Mouse (Mus musculus) urinary bladder, postnatal 36 days (tissue): ENCODE results near the gene Zmynd8.

Experiments
- DNase-seq, 2 experiments: peaks; one replicate each; pipeline ENCODE4 v3.0.0; 2022; ENCODE audit warnings: low spot score in 2 of 2, mixed read lengths in 1 of 2

The Zmynd8 gene

DNA sequence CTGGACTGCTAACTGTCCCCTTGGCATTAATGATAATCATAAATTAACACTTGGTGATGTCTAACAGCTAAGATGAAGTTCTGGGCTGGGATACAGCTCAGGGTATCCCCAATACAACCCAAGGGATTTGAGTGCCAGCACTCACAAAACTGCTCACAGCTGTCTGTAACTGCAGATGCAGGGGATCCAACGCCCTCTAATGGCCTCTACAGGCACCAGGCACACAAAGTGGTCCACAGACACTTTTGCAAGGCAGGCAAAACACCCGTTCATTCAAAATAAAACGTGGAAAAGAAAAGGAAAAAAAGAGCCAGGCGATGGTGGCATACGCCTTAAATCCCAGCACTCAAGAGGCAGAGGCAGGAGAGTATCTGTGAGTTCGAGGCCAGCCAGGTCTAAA is 658 bp upstream of the Zmynd8 start:
- DNase-seq: no peak

DNA sequence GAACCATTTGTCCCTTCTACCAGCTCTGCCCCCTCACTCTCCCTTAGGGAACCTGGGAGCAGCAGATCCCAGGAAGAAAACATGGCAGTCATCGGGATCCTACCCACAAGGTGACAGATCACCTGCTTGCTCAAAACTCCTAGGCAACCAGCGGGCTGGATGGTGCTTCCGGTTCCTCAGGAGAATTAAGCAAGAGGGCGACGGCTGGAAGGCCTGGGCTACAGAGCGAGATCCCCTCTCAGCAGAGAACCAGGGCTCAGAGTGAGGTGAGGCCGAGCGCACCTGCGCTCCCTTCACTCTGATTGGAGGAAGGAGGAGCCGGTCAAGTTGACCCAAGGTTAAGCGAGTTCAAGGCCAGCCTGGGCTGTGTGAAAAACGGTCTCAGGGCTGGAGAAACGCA is 2.6 kb downstream of the Zmynd8 start:
- DNase-seq: no peak

DNA sequence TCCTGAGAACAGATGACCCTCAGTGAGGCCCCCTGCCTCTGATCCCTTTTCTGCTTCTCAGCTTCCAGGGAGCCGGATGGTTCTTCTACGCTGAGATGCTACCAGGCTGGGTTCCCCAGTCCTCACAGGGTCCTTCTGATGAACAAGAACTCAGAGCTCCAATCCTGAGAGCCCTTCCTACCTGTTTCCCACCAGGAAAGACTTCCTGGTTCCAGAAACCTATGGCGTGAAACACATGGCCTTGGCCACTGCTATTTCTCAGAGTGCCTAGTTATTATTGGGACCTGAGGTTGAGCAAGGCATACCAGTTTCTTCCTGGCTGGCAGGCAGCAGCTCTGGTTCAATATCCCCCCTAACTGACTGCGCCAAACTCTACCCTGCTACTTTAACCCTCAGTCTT is 3.1 kb downstream of the Zmynd8 start:
- no peak for DNase-seq

DNA sequence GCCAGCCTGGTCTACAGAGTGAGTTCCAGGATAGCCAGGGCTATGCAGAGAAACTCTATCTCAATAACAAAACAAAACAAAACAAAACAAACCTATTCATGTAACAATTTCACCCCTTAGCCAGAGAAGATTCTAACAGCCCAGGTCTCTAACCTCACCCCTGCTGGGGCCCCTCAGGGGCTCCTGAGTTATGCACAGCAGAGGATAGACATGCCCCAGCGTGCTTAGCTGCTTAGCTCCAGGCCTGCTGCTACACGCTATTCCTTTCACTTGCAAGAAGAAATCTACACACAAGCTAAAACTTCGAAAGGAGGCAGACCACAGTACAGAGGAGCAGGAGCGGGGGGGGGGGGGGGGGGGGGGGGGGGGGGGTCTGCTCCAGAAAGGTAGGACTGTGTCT is 4.3 kb downstream of the Zmynd8 start:
- no peak for DNase-seq

DNA sequence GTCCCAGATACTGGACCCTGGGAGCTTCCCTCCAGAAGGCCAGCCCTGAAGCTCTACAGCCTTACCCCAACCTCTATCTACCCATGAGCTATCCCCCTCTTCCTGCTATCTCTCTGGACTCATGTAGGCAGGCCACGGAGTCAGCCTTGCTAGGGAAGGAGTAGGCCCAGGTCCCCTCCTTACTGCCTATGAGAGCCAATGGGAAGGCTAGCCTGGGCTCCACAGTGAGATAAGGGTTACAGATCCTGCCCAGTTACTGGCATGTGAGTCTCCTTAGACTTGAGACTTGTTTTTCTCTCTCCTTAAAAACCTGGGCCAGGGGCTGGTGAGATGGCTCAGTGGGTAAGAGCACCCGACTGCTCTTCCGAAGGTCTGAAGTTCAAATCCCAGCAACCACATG is 5.6 kb downstream of the Zmynd8 start:
- no peak for DNase-seq

DNA sequence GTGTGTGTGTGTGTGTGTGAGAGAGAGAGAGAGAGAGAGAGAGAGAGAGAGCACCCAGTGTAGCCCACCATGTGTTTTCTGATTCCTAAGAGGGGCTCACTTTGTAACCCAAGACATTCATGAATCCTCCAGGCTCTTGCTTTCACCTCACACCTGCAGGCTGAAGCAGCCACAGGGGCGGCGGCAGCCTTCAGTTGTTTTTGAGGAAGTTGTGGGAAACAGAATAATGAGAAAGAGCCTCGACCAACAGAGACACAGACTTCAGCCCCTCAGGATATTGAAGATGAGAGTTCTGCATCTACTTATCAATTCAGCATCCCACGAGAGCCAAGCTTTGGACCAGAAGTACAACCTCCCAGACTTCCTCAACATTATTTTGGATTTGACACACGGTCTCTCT is 6.2 kb downstream of the Zmynd8 start:
- no peak for DNase-seq

DNA sequence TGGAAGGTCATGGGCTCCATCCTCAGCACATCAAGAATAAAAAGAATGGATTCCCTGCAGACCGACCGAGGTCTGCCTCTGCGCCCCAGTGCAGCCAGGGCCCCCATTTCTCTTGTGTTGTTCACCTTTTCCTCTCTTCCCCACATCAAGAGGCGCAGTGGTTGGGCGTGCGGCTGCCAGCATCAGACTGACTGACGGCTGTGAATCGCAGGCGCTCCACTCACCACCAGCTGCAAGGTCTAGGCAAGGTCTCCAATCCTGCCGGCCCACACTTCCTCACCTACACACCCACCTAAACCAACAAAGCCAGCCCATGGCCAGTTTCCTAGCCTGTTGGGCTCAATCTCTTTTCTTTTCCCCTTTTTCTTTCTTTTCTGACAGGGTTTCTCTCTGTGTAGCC is 8.4 kb downstream of the Zmynd8 start:
- DNase-seq: no peak

DNA sequence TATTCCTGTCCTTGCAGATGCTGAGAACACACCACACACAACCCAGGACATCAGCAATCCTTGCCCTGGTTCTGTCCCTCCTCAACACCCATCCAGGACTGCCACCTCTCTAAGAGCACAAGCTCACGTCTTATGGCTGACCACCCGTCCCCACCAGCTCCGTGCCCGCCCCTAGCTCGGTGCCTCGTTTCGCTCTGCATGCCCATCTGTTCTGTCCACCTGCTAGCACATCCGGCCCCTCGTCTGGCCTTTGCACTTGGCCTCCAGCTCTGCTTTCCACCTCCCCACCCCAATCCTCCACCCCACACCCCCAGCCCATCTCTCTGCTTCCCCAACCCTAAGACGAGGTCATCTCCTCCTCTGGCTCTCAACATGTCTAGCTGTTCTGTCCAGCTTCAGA is 8.9 kb downstream of the Zmynd8 start:
- no peak for DNase-seq

DNA sequence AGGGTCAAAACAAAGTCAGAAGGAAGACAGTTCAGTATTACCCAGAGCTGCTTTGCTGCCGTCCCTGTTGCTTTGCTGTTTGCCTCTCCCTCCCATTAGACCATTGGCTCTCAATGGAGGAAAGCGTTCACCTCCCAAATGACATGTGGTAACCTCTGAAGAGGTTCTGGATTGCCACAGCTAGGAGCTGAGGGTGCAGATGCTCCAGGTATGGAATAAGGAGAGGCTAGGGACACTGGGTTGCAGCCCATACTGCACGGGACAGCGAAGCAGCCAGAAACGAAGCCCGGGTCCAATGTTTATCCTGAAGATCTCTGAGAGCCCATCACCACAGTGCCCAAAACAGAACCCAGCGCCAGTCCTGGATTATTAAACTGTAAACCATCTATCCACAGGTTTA is 9.6 kb downstream of the Zmynd8 start:
- DNase-seq: no peak

DNA sequence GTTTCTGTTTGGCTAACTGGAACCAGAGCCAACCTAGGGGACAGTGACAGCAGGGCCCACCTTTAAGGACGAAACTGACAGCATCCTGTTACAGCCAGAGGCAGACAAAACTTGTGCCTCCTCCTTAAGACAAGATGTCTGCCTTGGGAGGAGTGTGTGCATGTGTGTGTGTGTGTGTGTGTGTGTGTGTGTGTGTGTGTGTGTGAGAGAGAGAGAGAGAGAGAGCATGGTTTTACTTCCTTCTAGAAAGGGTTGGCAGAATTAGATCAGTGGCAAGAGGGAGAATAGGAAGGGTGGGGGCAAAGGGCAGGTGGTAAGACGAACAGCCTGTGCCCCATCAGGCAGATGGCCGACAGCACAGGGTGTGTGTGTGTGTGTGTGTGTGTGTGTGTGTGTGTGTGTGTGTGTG is 10.0 kb downstream of the Zmynd8 start:
- DNase-seq: no peak

DNA sequence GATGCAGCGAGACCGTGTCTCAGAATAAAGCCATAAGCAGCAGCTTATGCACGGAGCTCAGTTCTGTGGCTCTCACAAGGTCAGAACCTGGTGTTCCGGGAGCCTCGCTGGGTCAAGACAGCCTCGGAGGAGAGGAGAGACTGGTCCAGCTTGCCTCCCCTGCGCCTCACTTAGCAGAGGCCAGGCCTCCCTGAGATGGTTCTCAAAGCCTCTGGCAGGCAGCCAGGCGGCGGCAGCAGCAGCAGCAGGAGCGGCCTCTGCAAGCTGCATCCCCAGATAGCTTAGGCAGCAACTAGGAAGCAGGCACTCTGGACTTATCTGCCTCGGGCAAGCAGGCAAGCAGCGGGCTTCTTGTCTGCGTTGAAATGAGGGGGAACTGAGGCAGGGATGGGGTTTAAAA is 10.4 kb downstream of the Zmynd8 start:
- peak; percentile 73 to 81 for DNase-seq

DNA sequence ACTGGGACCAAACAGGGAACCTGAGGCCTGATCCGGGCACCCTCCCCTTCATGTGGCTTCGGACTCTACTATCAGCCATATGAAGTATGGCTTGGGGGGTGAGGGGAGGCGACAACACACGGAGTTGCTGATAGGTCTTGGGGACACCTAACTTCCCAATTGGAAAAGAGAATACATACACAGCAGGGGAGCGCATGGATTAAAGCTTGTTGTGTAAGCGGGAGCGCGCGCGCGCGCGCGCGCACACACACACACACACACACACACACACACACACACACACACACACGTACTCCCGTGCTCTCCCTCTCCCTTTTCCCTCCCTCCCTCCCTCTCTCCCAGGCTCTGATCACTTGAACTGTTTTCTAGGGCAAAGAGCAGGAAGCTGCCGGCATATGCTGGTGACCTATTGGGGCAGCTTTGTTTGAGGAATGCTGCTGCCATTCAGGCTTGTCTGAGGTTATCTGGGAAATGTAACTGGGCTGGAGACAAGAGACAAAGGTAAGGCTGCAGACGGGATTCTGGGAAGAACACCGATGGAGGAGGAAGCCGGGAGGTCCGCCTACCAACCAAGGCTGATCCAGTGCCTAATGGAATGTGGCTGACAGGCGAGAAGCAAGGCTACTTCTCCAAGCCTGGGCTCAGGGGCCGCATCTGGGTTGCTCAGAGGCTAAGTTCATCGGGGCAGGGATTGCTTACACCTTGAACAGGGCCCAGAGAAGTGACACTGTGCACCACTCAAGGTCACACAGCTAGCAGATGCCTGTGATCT is 11.8 kb downstream of the Zmynd8 start:
- no peak for DNase-seq

DNA sequence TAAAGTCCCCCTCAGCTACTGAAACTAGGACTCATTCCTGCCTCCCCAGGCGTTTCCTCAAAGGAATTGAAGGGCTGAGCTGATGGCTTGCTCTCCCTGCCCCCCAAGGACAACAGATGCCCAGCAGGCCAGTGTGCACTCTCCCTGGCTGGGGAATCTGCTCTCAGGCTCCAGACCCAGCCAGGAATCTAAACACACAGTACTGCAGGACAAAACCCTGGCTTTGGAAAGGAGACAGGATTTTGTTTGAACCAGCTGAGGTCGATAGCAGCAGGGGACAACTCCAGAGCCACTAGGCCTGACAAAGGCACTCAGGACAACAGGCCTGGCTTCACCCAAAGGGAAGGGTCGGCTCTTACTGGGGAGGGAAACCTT is 12.3 kb downstream of the Zmynd8 start:
- no peak for DNase-seq

DNA sequence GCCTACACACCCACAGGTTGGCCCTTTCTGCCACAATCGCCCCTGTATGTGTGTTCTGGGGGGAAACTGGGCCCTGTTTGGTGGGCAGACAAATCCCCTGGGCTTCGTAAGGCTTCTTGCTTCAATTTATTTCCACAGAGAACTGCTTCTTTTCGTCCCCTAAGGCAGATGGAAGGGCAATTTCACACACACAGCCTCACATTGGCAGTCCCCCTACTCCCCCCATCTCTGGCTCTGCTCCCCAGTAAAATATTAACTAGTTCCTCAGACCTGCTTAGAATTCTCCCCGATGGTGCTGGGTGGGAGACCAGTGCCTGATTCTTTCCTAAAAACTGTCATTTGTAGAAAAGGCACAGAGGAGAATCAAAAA is 12.9 kb downstream of the Zmynd8 start:
- no peak for DNase-seq

DNA sequence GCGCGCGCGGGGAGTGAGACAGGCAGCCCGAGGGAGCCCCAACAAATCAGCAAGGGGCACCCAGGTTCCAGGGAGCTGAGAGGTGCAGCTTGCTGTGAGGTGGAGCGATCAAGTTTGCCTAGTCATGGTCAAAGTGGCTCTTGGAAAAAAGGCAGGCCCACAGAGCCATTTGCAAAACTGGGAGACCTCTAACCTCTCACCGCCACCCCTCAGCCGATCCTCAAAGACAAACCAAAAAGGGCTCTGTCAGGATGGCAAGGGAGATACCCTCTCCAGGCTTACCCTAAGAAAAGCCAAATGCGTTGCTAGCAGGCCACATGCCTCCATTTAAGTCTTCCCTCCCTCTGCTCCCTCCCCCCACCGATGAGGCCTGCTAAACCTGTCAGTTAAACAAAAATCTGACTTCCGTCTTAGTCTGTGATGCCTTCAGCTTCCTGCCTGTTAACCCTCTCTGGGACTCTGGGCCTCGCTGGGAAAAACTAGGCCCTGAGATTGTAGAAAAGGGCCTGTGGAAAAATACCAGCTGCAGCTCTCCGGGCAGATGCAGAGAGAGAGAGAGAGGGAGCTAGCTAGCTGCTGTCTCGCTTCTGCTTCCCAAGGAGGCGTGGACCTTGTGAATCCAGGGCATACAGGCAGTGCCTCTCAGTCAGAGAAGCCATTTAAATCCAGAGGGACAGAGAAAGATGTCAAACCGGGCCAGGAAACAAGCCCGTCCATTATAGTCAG is 13.4 kb downstream of the Zmynd8 start:
- peak in 1 of 2 experiments; percentile 61 for DNase-seq

DNA sequence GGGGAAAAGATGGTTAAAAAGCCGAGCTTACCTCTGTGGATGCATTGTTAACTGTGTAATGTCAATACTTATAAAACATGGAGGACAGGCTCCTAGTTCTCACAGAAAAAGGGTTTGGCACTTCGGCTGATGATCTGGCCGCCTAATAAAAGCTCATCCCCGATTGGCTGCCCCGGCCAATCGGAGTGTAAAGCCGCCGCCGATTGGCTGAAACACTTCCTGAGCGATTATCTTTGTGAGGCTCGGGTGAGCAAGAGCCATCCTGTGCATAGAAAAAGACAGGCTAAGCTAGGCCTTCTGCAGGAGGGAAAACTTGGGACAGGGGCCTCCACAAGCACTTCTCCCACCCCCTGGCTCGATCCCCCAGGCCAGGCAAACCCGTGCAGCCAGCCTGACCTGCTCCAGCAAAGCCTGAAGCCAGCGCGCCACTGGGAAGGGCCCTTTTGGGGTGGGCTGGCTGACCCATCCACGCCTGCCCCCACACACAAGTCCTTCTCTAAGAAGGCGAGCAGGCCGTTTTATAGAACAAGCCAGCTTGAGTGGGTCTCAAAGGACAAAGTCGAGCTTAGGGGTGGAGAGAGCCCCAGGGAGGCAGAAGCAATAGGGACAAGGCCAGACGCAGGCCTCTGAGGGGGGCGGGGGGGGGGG is 14.1 kb downstream of the Zmynd8 start:
- peak; percentile 96 to 99 for DNase-seq

DNA sequence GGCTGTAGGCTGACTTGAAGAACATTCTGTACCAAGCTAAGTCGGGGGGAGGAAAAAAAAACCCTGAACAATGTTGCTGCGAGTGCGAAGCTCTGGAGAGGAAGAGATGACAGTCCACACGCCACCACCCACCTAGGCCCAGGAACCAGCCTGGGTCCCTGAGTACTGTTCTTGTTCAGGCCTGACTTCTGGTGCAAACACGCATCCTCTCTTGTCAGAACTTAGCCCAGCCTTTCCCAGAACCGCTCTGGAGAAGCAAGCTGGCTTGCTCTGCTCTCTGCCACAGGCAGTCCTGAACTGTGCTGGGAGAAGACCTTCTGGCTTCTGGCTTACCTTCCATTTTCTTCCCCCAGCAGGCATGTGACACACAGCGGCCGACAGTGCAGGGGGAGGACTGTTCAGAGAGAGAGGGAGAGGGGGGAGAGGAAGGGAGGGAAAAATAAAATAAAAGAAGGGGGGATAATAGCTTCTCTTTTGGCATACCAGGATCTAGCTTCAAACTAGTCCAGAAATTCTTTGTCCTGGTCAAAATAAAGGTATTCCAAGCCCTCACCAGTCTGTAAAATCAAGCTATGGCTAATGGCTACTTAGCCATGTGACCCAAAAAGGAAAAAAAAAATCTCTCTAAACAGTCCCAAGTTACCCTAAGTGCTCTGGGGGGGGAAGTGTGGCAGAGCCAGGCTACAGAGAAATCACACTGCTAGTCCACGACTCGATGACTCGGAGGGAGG is 14.8 kb downstream of the Zmynd8 start:
- DNase-seq: peak in 1 of 2 experiments; percentile 74

DNA sequence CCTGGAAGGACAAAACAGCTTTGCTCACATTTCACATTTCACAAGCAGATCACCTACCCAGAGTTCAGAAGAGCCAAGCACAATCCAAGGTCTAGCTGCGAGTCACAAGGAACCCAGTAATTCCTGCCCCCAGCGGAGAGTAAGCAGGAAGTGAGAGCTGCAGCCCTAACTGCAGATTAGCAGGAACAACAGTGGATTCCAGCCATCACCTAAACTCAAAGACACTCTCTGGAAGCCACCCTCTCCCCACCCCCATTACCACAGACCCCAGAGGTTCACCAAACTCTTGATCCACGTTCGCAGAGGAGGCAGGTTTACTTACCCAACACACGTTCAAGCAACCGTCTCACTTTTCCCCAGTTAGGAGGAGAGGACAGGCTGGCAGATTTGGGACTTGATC is 15.8 kb downstream of the Zmynd8 start:
- DNase-seq: peak in 1 of 2 experiments; percentile 45

DNA sequence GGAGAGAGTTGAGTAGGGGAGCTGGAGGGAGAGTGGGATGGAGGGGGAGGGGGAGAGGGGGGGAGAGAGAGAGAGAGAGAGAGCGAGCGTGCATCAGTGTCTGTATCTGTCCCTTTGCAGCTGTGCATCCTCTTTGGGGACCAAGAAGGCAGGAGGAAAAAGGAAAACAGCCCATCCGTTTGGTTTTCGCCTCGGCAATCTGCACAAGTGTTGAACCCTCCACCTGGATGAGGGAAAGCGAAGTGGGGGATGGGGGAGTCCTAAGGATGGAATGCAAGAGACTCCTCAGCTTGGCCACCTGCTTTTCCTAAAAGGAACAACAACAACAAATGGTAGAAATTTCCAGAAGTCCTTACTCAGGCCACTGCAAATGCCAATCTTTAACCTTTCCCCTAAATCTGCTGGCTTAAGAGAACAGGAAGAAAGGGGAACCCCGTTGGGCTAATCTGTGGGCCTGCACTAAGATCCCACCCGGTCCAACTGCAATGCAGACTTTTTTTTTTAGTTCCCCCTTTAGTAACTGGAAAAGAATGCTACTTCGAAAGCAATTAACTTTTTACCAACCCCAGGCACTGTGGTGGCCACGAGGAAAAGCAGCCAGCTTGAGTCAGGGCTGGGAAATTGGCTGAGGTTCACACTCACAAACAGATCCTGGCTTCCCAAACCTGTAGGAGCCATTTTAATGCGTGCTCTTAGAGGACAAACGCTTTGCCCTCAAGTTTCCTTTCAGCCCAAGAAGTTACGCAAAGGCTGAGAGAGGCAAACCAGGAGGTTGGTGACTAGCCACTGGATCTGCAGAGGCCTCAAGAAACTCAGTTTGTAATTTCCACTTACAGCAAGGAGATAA is 17.0 kb downstream of the Zmynd8 start:
- peak in 1 of 2 experiments; percentile 42 for DNase-seq

DNA sequence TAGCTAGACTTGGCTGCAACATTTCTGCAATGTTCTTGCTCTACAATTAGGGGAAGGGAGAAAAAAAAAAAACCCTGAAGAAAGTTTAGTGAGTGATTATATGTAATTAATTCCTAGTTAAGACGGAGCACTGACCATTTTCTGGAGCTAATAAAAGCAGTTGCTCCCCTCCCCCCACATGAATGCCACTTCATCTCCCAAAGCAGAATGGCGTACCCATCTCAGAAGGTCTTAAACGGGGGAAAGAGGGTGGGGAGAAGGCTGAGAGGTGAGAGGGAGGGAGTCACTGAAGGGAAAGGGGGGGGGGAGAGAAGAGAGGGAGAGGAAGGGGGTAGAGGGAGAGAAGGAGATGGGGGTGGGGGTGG is 17.6 kb downstream of the Zmynd8 start:
- no peak for DNase-seq

DNA sequence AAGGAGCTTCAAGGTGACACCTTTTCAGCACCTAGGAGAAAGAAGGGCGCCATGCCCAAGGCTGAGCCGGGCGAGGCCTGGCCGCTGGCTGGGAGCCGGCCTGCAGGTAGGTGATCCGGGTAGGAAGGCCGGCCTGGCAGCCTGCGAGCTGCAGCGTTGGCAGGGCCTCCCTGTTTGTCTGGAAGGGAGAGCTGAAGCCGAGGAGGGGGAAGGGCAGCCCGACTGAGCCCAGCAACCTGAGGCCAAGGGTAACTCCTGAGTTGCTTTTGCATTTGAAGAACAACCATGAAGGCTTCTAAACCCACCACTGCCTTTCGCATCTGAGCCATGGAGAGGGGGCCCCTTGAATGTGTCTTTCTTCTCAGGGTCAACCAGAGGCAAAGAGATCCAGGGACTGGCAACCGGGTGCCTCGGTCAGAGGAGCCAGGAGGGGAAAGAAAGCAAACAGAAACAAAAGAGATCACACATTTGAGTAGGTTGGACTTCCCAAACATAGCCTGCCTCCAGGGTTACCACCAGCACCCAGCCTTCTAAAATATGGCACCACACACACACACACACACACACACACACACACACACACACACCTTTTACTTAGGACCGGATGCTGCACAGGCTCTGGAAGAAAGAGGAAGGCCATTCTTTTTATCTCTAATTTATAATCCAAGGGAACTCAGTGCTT is 18.2 kb downstream of the Zmynd8 start:
- DNase-seq: peak; percentile 71 to 82
